Mouse (Mus musculus): Measurements from ENCODE around the gene Myl3.
A peak's percentile ranks its signal among the peaks of the same experiment; 100 is the strongest.

Myl3 gene

GRCm38 (mm10) chr9:110759265-110759664 is 17.6 kb downstream of the Myl3 start:
- peak; percentile 49 to 84 for DNase-seq (ENCODE audit: inconsistent age in 2 of 2, low spot score in 1 of 2)

GRCm38 (mm10) chr9:110760886-110761285 is 19.2 kb downstream of the Myl3 start:
- DNase-seq (ENCODE audit: inconsistent age in 2 of 2, low spot score in 1 of 2): no peak

- DNase-seq (ENCODE audit: inconsistent age in 2 of 2, low spot score in 1 of 2): no peak
Measured at GRCm38 (mm10) chr9:110762763-110763162, 21.1 kb downstream of the Myl3 start.

GRCm38 (mm10) chr9:110763405-110763804 is 21.7 kb downstream of the Myl3 start:
- DNase-seq (ENCODE audit: inconsistent age in 2 of 2, low spot score in 1 of 2): no peak

GRCm38 (mm10) chr9:110772336-110772735 is 30.7 kb downstream of the Myl3 start:
- DNase-seq (ENCODE audit: inconsistent age in 2 of 2, low spot score in 1 of 2): no peak

- no peak for DNase-seq (ENCODE audit: inconsistent age in 2 of 2, low spot score in 1 of 2)
Measured at GRCm38 (mm10) chr9:110774403-110775268, 33.0 kb downstream of the Myl3 start.

- DNase-seq (ENCODE audit: inconsistent age in 2 of 2, low spot score in 1 of 2): no peak
Measured at GRCm38 (mm10) chr9:110775269-110776022, 33.8 kb downstream of the Myl3 start.

GRCm38 (mm10) chr9:110778100-110778499 is 36.4 kb downstream of the Myl3 start:
- DNase-seq (ENCODE audit: inconsistent age in 2 of 2, low spot score in 1 of 2): no peak

- no peak for DNase-seq (ENCODE audit: inconsistent age in 2 of 2, low spot score in 1 of 2)
Measured at GRCm38 (mm10) chr9:110778559-110778958, 36.9 kb downstream of the Myl3 start.

- DNase-seq (ENCODE audit: inconsistent age in 2 of 2, low spot score in 1 of 2): no peak
Measured at GRCm38 (mm10) chr9:110779242-110779913, 37.7 kb downstream of the Myl3 start.

GRCm38 (mm10) chr9:110781256-110781721 is 39.6 kb downstream of the Myl3 start:
- DNase-seq (ENCODE audit: inconsistent age in 2 of 2, low spot score in 1 of 2): peak; percentile 95 to 98

- DNase-seq (ENCODE audit: inconsistent age in 2 of 2, low spot score in 1 of 2): peak; percentile 91 to 98
Measured at GRCm38 (mm10) chr9:110781731-110782130, 40.1 kb downstream of the Myl3 start.

- no peak for DNase-seq (ENCODE audit: inconsistent age in 2 of 2, low spot score in 1 of 2)
Measured at GRCm38 (mm10) chr9:110783611-110784010, 42.0 kb downstream of the Myl3 start.

- peak in 1 of 2 experiments; percentile 13 for DNase-seq (ENCODE audit: inconsistent age in 2 of 2, low spot score in 1 of 2)
Measured at GRCm38 (mm10) chr9:110788169-110788568, 46.5 kb downstream of the Myl3 start.

GRCm38 (mm10) chr9:110790462-110790861 is 48.8 kb downstream of the Myl3 start:
- no peak for DNase-seq (ENCODE audit: inconsistent age in 2 of 2, low spot score in 1 of 2)

- no peak for DNase-seq (ENCODE audit: inconsistent age in 2 of 2, low spot score in 1 of 2)
Measured at GRCm38 (mm10) chr9:110797013-110797412, 55.4 kb downstream of the Myl3 start.

- no peak for DNase-seq (ENCODE audit: inconsistent age in 2 of 2, low spot score in 1 of 2)
Measured at GRCm38 (mm10) chr9:110797866-110798265, 56.2 kb downstream of the Myl3 start, which contains the start of gene Prss42. Gene Prss42 (plus strand): TSS chr9:110798166.

- no peak for DNase-seq (ENCODE audit: inconsistent age in 2 of 2, low spot score in 1 of 2)
Measured at GRCm38 (mm10) chr9:110800834-110801479, 59.3 kb downstream of the Myl3 start.

GRCm38 (mm10) chr9:110803294-110803693 is 61.6 kb downstream of the Myl3 start:
- no peak for DNase-seq (ENCODE audit: inconsistent age in 2 of 2, low spot score in 1 of 2)

- no peak for DNase-seq (ENCODE audit: inconsistent age in 2 of 2, low spot score in 1 of 2)
Measured at GRCm38 (mm10) chr9:110810051-110810450, 68.4 kb downstream of the Myl3 start.

- DNase-seq (ENCODE audit: inconsistent age in 2 of 2, low spot score in 1 of 2): no peak
Measured at GRCm38 (mm10) chr9:110813789-110814188, 72.1 kb downstream of the Myl3 start, which contains the start of gene Prss44. Gene Prss44 (plus strand): TSS chr9:110813994.

All from adrenal gland, adult (tissue).